Mouse (Mus musculus) C2C12 (cell line): ENCODE results near the gene Dstyk. TPM values are rescaled to one million over a fixed set of nuclear protein-coding genes. Genes with fewer than 3 reads are reported as not detected.

ENCODE experiments used
- H3K27me3 ChIP-seq: one replicate; pipeline ENCODE4 v1.6.1; 2011; ENCODE audit not compliant: control insufficient read depth, insufficient read depth, insufficient read length
- H3K36me3 ChIP-seq: one replicate; pipeline ENCODE4 v1.6.1; 2011; ENCODE audit not compliant: control insufficient read depth, insufficient read depth
- H3K4me3 ChIP-seq: one replicate; pipeline ENCODE4 v1.5.1; 2011; ENCODE audit warnings: mild to moderate bottlenecking, control low read depth; ENCODE audit not compliant: poor library complexity, insufficient read depth, severe bottlenecking
- H3K79me2 ChIP-seq: one replicate; pipeline ENCODE4 v1.6.1; 2011; ENCODE audit not compliant: control insufficient read depth, insufficient read depth
- H3K79me3 ChIP-seq: one replicate; pipeline ENCODE4 v1.6.1; 2011; ENCODE audit warnings: low read depth, control low read depth
- H3ac ChIP-seq: one replicate; pipeline ENCODE3; 2011; ENCODE audit warnings: low read depth; ENCODE audit not compliant: control insufficient read depth, insufficient read length
- CEBPB ChIP-seq: IDR thresholded peaks from one replicate; pipeline ENCODE4 v1.6.1; 2011; ENCODE audit warnings: low read depth, mild to moderate bottlenecking, control low read depth, moderate library complexity
- CTCF ChIP-seq: IDR thresholded peaks from one replicate; pipeline ENCODE4 v1.5.1; 2011; ENCODE audit not compliant: control insufficient read depth, insufficient read depth, insufficient read length
- FOSL1 ChIP-seq: IDR thresholded peaks from one replicate; pipeline ENCODE4 v1.8.0; 2011; ENCODE audit warnings: mild to moderate bottlenecking, low read length; ENCODE audit not compliant: poor library complexity, insufficient read depth, severe bottlenecking
- MAX ChIP-seq: IDR thresholded peaks from one replicate; pipeline ENCODE4 v1.6.1; 2011; ENCODE audit warnings: mild to moderate bottlenecking, control low read depth
- MYOD1 ChIP-seq: IDR thresholded peaks from one replicate; pipeline ENCODE4 v1.6.1; 2011; ENCODE audit warnings: low read depth; ENCODE audit not compliant: control insufficient read depth, insufficient read length
- MYOG ChIP-seq: IDR thresholded peaks from one replicate; pipeline ENCODE4 v1.6.1; 2011; ENCODE audit not compliant: control insufficient read depth, insufficient read length; ENCODE audit errors: extremely low read depth
- USF1 ChIP-seq: IDR thresholded peaks from one replicate; pipeline ENCODE4 v1.6.1; 2011; ENCODE audit warnings: low read depth, mild to moderate bottlenecking, control low read depth, moderate library complexity
- polyA plus RNA-seq: library from polyadenylated mRNA; unstranded; fragments of >200 nt; fragmentation: generic; extraction: Trizol; gene quantifications from one replicate; pipeline ENCODE4 v1.2.1, GENCODE M21; 2012; ENCODE audit warnings: missing spikeins

Gene Dstyk
- polyA plus RNA-seq, 1 experiment = 4.0 TPM

GRCm38 (mm10) chr1:132506058-132506457 lies 88.7 kb downstream of the Dstyk start, which contains the start of gene Tmem81:
Gene Tmem81 (plus strand): TSS chr1:132506230.
- H3ac ChIP-seq = no peak within 1 kb of the TSS
- no peaks in the 10 kb centered on the region for H3K27me3 ChIP-seq
- no peaks in the 10 kb centered on the region for H3K79me3 ChIP-seq
- no peaks in the 10 kb centered on the region for H3K79me2 ChIP-seq
- H3K4me3 ChIP-seq = no peak within 1 kb of the TSS
- H3K36me3 ChIP-seq = peaks cover 62% of the 10 kb centered on the region
- TF ChIP-seq CEBPB (no peak), MAX (no peak), MYOD1 (no peak), MYOG (no peak), FOSL1 (no peak), CTCF (no peak), USF1 (no peak)

- Histone ChIP-seq H3K4me3 (no peak overlapping the region), H3K27me3 (no peaks in the 10 kb centered on the region), H3K79me2 (no peaks in the 10 kb centered on the region), H3ac (no peak overlapping the region), H3K36me3 (peaks cover 56% of the 10 kb centered on the region), H3K79me3 (no peaks in the 10 kb centered on the region)
- TF ChIP-seq MYOG (no peak), USF1 (no peak), CTCF (no peak), FOSL1 (no peak), CEBPB (no peak), MAX (no peak), MYOD1 (no peak)
Observed at GRCm38 (mm10) chr1:132506656-132507055, 89.3 kb downstream of the Dstyk start.

- no peaks in the 10 kb centered on the region for H3K79me2 ChIP-seq
- H3K79me3 ChIP-seq = no peaks in the 10 kb centered on the region
- no peak for TF ChIP-seq CEBPB
- TF ChIP-seq CTCF = no peak
- H3K4me3 ChIP-seq = no peak overlapping the region
- H3ac ChIP-seq = no peak overlapping the region
- peaks cover 33% of the 10 kb centered on the region for H3K36me3 ChIP-seq
- peaks cover 12% of the 10 kb centered on the region for H3K27me3 ChIP-seq
Observed at GRCm38 (mm10) chr1:132509771-132510170, 92.4 kb downstream of the Dstyk start.

- Histone ChIP-seq H3K27me3 (peaks cover 25% of the 10 kb centered on the region), H3K79me2 (no peaks in the 10 kb centered on the region), H3K4me3 (no peak overlapping the region), H3ac (no peak overlapping the region), H3K79me3 (no peaks in the 10 kb centered on the region), H3K36me3 (peaks cover 19% of the 10 kb centered on the region)
- TF ChIP-seq FOSL1 (no peak), MYOG (no peak), CTCF (no peak), USF1 (no peak), MAX (no peak), CEBPB (no peak), MYOD1 (no peak)
Observed at GRCm38 (mm10) chr1:132511521-132511920, 94.2 kb downstream of the Dstyk start.

GRCm38 (mm10) chr1:132512106-132512505 lies 94.8 kb downstream of the Dstyk start:
- peaks cover 31% of the 10 kb centered on the region for H3K27me3 ChIP-seq
- H3K79me3 ChIP-seq = no peaks in the 10 kb centered on the region
- H3K79me2 ChIP-seq = no peaks in the 10 kb centered on the region
- TF ChIP-seq CTCF (no peak), CEBPB (no peak), FOSL1 (no peak), MYOD1 (no peak), MYOG (no peak), USF1 (no peak)
- no peak overlapping the region for H3K4me3 ChIP-seq
- peaks cover 13% of the 10 kb centered on the region for H3K36me3 ChIP-seq
- H3ac ChIP-seq = no peak overlapping the region

- Histone ChIP-seq H3K4me3 (no peak overlapping the region), H3ac (no peak overlapping the region), H3K79me3 (no peaks in the 10 kb centered on the region), H3K27me3 (peaks cover 57% of the 10 kb centered on the region), H3K79me2 (no peaks in the 10 kb centered on the region), H3K36me3 (no peaks in the 10 kb centered on the region)
- TF ChIP-seq FOSL1 = no peak
- TF ChIP-seq MYOD1 = no peak
- no peak for TF ChIP-seq USF1
- no peak for TF ChIP-seq CEBPB
- no peak for TF ChIP-seq CTCF
- no peak for TF ChIP-seq MAX
- TF ChIP-seq MYOG = no peak
Observed at GRCm38 (mm10) chr1:132515339-132515738, 98.0 kb downstream of the Dstyk start.

Other genes with a start within 250 kb of the Dstyk start
- 0.14 TPM for gene Lemd1, start 226.1 kb upstream of the Dstyk start, polyA plus RNA-seq
- 0.01 TPM for gene AC124108.1, start 226.1 kb upstream of the Dstyk start, polyA plus RNA-seq
- not detected for gene Gm10188, start 187.8 kb upstream of the Dstyk start, polyA plus RNA-seq
- 19.0 TPM for gene Klhdc8a, start 118.9 kb upstream of the Dstyk start, polyA plus RNA-seq
- 11.7 TPM for gene Nuak2, start 101.4 kb upstream of the Dstyk start, polyA plus RNA-seq
- 37.3 TPM for gene Tmcc2, start 26.3 kb upstream of the Dstyk start, polyA plus RNA-seq
- 22.2 TPM for gene Rbbp5, start 59.8 kb downstream of the Dstyk start, polyA plus RNA-seq
- 1.3 TPM for gene Tmem81, start 88.7 kb downstream of the Dstyk start, polyA plus RNA-seq
- gene Cntn2, start 125.7 kb downstream of the Dstyk start, polyA plus RNA-seq = not detected